Comparison of ENCODE assay signal across 11 mouse cellular contexts in genomic region chr13:3743692-3744457, GRCm38 (mm10).
A peak's percentile ranks its signal among the peaks of the same experiment; 100 is the strongest.
DNase-seq lines count a peak whose midpoint lies in the region; ATAC-seq and TF ChIP-seq lines count a peak whose summit lies in the region.
"Had no signal": no experiment of that assay in that cellular context is flagged by ENCODE, and none has a peak within 500 bp of the region (broad histone marks: within the 10 kb centered on the region; RNA-seq: fewer than 3 reads in every experiment).

No protein-coding gene starts in this region.

- no peak for ATAC-seq in liver, embryonic 12.5 days
- ATAC-seq in common myeloid progenitor, adult 5-6 weeks (replicated peaks; ENCODE audit: low read depth, poor library complexity, severe bottlenecking) = 0 out of 2 replicates have a peak, but pooled peaks have one; percentile 26
- ATAC-seq in kidney, postnatal 0 days (replicated peaks; ENCODE audit: low FRiP score, low read depth) = peak; percentile 70
- ATAC-seq in stomach, embryonic 14.5 days (ENCODE audit: insufficient number of reproducible peaks, insufficient read depth, low FRiP score, low read depth) = no peak

- TF ChIP-seq POLR2A in liver, adult 2 months (IDR thresholded peaks at IDR 0.05; ENCODE audit: extremely low read depth, insufficient read depth, low read length) = no peak

- H3K4me2 ChIP-seq in liver, embryonic 12.5 days = no peak overlapping the region
- H3K4me2 ChIP-seq in kidney, postnatal 0 days (ENCODE audit: low read length) = no peak overlapping the region
- H3K4me2 ChIP-seq in stomach, embryonic 14.5 days (replicated peaks; ENCODE audit: low read depth, low read length) = no peak overlapping the region

- peaks cover 11% of the 10 kb centered on the region for H3K4me1 ChIP-seq in liver, adult 2 months (ENCODE audit: control insufficient read depth, insufficient read depth, low read length)
- H3K4me1 ChIP-seq in liver, embryonic 12.5 days = peaks cover 17% of the 10 kb centered on the region
- H3K4me1 ChIP-seq in kidney, postnatal 0 days (replicated peaks; ENCODE audit: insufficient read depth, low read length) = peaks cover 18% of the 10 kb centered on the region; the same call in 1 of the 2 replicates
- peaks cover 16% of the 10 kb centered on the region for H3K4me1 ChIP-seq in stomach, embryonic 14.5 days (ENCODE audit: control insufficient read depth, insufficient read depth, low read length)
- H3K4me1 ChIP-seq in midbrain, embryonic 10.5 days = peaks cover 21% of the 10 kb centered on the region

- no peaks in the 10 kb centered on the region for H3K36me3 ChIP-seq in liver, adult 2 months (ENCODE audit: control insufficient read depth, insufficient read depth, low read length)
- H3K36me3 ChIP-seq in liver, embryonic 12.5 days = no peaks in the 10 kb centered on the region
- H3K36me3 ChIP-seq in kidney, postnatal 0 days (ENCODE audit: insufficient read depth, low read length) = no peaks in the 10 kb centered on the region
- H3K36me3 ChIP-seq in stomach, embryonic 14.5 days (ENCODE audit: control insufficient read depth, insufficient read depth, low read length) = no peaks in the 10 kb centered on the region
- H3K36me3 ChIP-seq in midbrain, embryonic 10.5 days = no peaks in the 10 kb centered on the region

- peak overlapping the region; percentile 49 for H3K27ac ChIP-seq in liver, adult 2 months (replicated peaks; ENCODE audit: insufficient read depth, low read depth, low read length)
- no peak overlapping the region for H3K27ac ChIP-seq in liver, embryonic 12.5 days
- H3K27ac ChIP-seq in kidney, postnatal 0 days = no peak overlapping the region
- H3K27ac ChIP-seq in stomach, embryonic 14.5 days (ENCODE audit: low read length) = peak overlapping the region; percentile 83; the same call in 1 of the 2 replicates
- H3K27ac ChIP-seq in midbrain, embryonic 10.5 days (replicated peaks) = no peak overlapping the region

- H3K9me3 ChIP-seq in liver, embryonic 12.5 days (replicated peaks) = no peaks in the 10 kb centered on the region
- H3K9me3 ChIP-seq in kidney, postnatal 0 days (replicated peaks; ENCODE audit: low read length) = no peaks in the 10 kb centered on the region
- H3K9me3 ChIP-seq in stomach, embryonic 14.5 days (ENCODE audit: control insufficient read depth, low read depth, low read length) = no peaks in the 10 kb centered on the region
- no peaks in the 10 kb centered on the region for H3K9me3 ChIP-seq in midbrain, embryonic 10.5 days (replicated peaks)

- no peak overlapping the region for H3K9ac ChIP-seq in liver, adult 2 months (ENCODE audit: low read depth, low read length)
- H3K9ac ChIP-seq in liver, embryonic 12.5 days = no peak overlapping the region
- H3K9ac ChIP-seq in kidney, postnatal 0 days (ENCODE audit: low read depth, low read length) = no peak overlapping the region
- no peak overlapping the region for H3K9ac ChIP-seq in stomach, embryonic 14.5 days (replicated peaks; ENCODE audit: low read depth, low read length)

- no peaks in the 10 kb centered on the region for H3K79me2 ChIP-seq in liver, adult 2 months (ENCODE audit: control insufficient read depth, insufficient read depth, low read length)

- H3K4me3 ChIP-seq in liver, adult 2 months (ENCODE audit: insufficient read depth, low read depth, low read length) = no peak overlapping the region
- H3K4me3 ChIP-seq in liver, embryonic 12.5 days = no peak overlapping the region
- H3K4me3 ChIP-seq in kidney, postnatal 0 days (replicated peaks; ENCODE audit: low read depth, low read length) = no peak overlapping the region
- H3K4me3 ChIP-seq in stomach, embryonic 14.5 days (ENCODE audit: low read depth, low read length) = no peak overlapping the region
- no peak overlapping the region for H3K4me3 ChIP-seq in midbrain, embryonic 10.5 days

- no peaks in the 10 kb centered on the region for H3K27me3 ChIP-seq in liver, adult 2 months (ENCODE audit: control insufficient read depth, insufficient read depth, low read length)
- H3K27me3 ChIP-seq in liver, embryonic 12.5 days (replicated peaks) = no peaks in the 10 kb centered on the region
- H3K27me3 ChIP-seq in kidney, postnatal 0 days (ENCODE audit: insufficient read depth, low read length) = no peaks in the 10 kb centered on the region
- no peaks in the 10 kb centered on the region for H3K27me3 ChIP-seq in stomach, embryonic 14.5 days (ENCODE audit: control insufficient read depth, insufficient read depth, low read length)
- no peaks in the 10 kb centered on the region for H3K27me3 ChIP-seq in midbrain, embryonic 10.5 days (ENCODE audit: low read depth, poor library complexity, severe bottlenecking)

- no peak for TF ChIP-seq CTCF in liver, adult 2 months (IDR thresholded peaks at IDR 0.05; ENCODE audit: low read depth, low read length)
- no peak for TF ChIP-seq CTCF in kidney, postnatal 0 days (IDR thresholded peaks at IDR 0.05; ENCODE audit: low read depth)

- DNase-seq in liver, adult 2 months (ENCODE audit: extremely low read depth, low read depth, low spot score) = peak; percentile 96
- no peak for DNase-seq in kidney, postnatal 0 days (ENCODE audit: low spot score)
- no peak for DNase-seq in yolk sac, embryonic 10.5 days (ENCODE audit: low spot score)
- no peak for DNase-seq in midbrain, embryonic 10.5 days (ENCODE audit: low spot score)
- DNase-seq in MN1 (ENCODE audit: low spot score) = no peak
- DNase-seq: heart, postnatal 10 days; layer of hippocampus, adult 9-11 months; thymus, adult 18-20 months had no signal

- WGBS in liver, adult 2 months = 47% methylated on average over 6 of the region's 6 CpGs
- WGBS in liver, embryonic 12.5 days (ENCODE audit: insufficient replicate concordance) = 62% methylated on average over 6 of the region's 6 CpGs
- whole genome bisulfite sequencing in kidney, postnatal 0 days = 90% methylated on average over 6 of the region's 6 CpGs
- WGBS in stomach, embryonic 14.5 days = 87% methylated on average over 6 of the region's 6 CpGs
- 93% methylated on average over 6 of the region's 6 CpGs for WGBS in midbrain, embryonic 10.5 days

Comparison
In these comparisons a context has a peak if more than half of its experiments do, and no peak if none do; other contexts are left out.
1. H3K27ac ChIP-seq: peak in liver, adult 2 months (single experiment) and stomach, embryonic 14.5 days (single experiment); none in liver, embryonic 12.5 days (single experiment), kidney, postnatal 0 days (single experiment) and midbrain, embryonic 10.5 days (single experiment).
2. ATAC-seq: peak in common myeloid progenitor, adult 5-6 weeks (single experiment) and kidney, postnatal 0 days (single experiment); none in liver, embryonic 12.5 days (single experiment) and stomach, embryonic 14.5 days (single experiment).